ENCODE assay signal across 33 mouse cellular contexts in genomic region chr6:145003459-145003858, GRCm38 (mm10).
"Had no signal": no experiment of that assay in that cellular context is flagged by ENCODE, and none has a peak within 500 bp of the region (broad histone marks: within the 10 kb centered on the region; RNA-seq: fewer than 3 reads in every experiment).

No protein-coding gene starts in this region.

- ATAC-seq: hindbrain, embryonic 16.5 days; hindbrain, postnatal 0 days; inflammation-experienced regulatory T-cells, adult 6 months; intestine, embryonic 15.5 days; intestine, embryonic 16.5 days; intestine, postnatal 0 days had no signal

- H3K4me2 ChIP-seq: heart, embryonic 11.5 days; heart, embryonic 12.5 days; heart, embryonic 13.5 days; heart, embryonic 15.5 days; hindbrain, embryonic 12.5 days; hindbrain, embryonic 13.5 days; hindbrain, embryonic 14.5 days; hindbrain, embryonic 15.5 days; intestine, embryonic 15.5 days; kidney, embryonic 15.5 days had no signal

- DNase-seq: heart, adult 2 months; heart, postnatal 10 days; heart, postnatal 14 days; heart, postnatal 4 days; kidney, adult 11 months; kidney, adult 18-20 months; kidney, adult 8-10 months; kidney, adult 9 months; kidney, postnatal 10 days; kidney, postnatal 14 days; kidney, postnatal 25 days; kidney, postnatal 36 days; kidney, postnatal 4 days; layer of hippocampus, adult 9-11 months; layer of hippocampus, postnatal 36 days had no signal

- H3K9me3 ChIP-seq: heart, embryonic 10.5 days; heart, embryonic 12.5 days; heart, embryonic 13.5 days; heart, embryonic 15.5 days; hindbrain, embryonic 12.5 days; hindbrain, embryonic 13.5 days; hindbrain, embryonic 15.5 days; intestine, embryonic 15.5 days; kidney, embryonic 15.5 days had no signal

- H3K4me1 ChIP-seq: heart, embryonic 10.5 days; heart, embryonic 15.5 days; hindbrain, embryonic 12.5 days; hindbrain, embryonic 13.5 days; hindbrain, embryonic 15.5 days; intestine, embryonic 15.5 days; kidney, embryonic 15.5 days had no signal

- H3K4me3 ChIP-seq: heart, adult 2 months; heart, embryonic 10.5 days; heart, embryonic 12.5 days; heart, embryonic 13.5 days; heart, embryonic 15.5 days; hindbrain, embryonic 12.5 days; hindbrain, embryonic 13.5 days; hindbrain, embryonic 15.5 days; intestine, embryonic 15.5 days; kidney, embryonic 15.5 days; layer of hippocampus, adult 2 months had no signal

- H3K9ac ChIP-seq: heart, embryonic 12.5 days; heart, embryonic 13.5 days; heart, embryonic 15.5 days; hindbrain, embryonic 12.5 days; hindbrain, embryonic 13.5 days; hindbrain, embryonic 14.5 days; hindbrain, embryonic 15.5 days; intestine, embryonic 15.5 days; kidney, embryonic 15.5 days had no signal

- H3K27me3 ChIP-seq: heart, embryonic 12.5 days; heart, embryonic 13.5 days; heart, embryonic 15.5 days; hindbrain, embryonic 12.5 days; hindbrain, embryonic 13.5 days; hindbrain, embryonic 15.5 days; intestine, embryonic 15.5 days; kidney, embryonic 15.5 days had no signal

- H3K36me3 ChIP-seq: heart, embryonic 13.5 days; heart, embryonic 15.5 days; intestine, embryonic 15.5 days; kidney, embryonic 15.5 days had no signal

- H3K27ac ChIP-seq: heart, adult 2 months; heart, embryonic 10.5 days; heart, embryonic 13.5 days; heart, embryonic 15.5 days; hindbrain, embryonic 12.5 days; hindbrain, embryonic 13.5 days; hindbrain, embryonic 14.5 days; hindbrain, embryonic 15.5 days; hindbrain, postnatal 0 days; intestine, embryonic 15.5 days; kidney, embryonic 15.5 days; kidney, postnatal 0 days; layer of hippocampus, adult 2 months had no signal
